Mouse (Mus musculus) CH12.LX (cell line): ENCODE measurements around the gene Plcb1. TPM values are rescaled to one million over a fixed set of nuclear protein-coding genes. Genes with fewer than 3 reads are reported as not detected.

Experiments
- DNase-seq: peaks from one replicate; pipeline ENCODE4 v3.0.0-alpha.2; 2013; ENCODE audit errors: extremely low read depth
- H3K27ac ChIP-seq: 2 replicates; pipeline ENCODE4 v1.5.1; 2012; ENCODE audit warnings: low read depth, mild to moderate bottlenecking, control low read depth, moderate library complexity; ENCODE audit not compliant: insufficient read depth
- H3K27me3 ChIP-seq: replicated peaks from 2 replicates; pipeline ENCODE3; 2012; ENCODE audit warnings: inconsistent platforms
- H3K36me3 ChIP-seq, 2 experiments: replicated peaks in 1 of 2; 2 replicates each; pipeline versions ENCODE3 to v1.6.1; 2012; ENCODE audit warnings: inconsistent platforms in 1 of 2, low read length in 1 of 2, mild to moderate bottlenecking in 1 of 2, mixed read lengths in 1 of 2, moderate library complexity in 1 of 2; ENCODE audit not compliant: control insufficient read depth in 1 of 2, insufficient read depth in 1 of 2
- H3K4me1 ChIP-seq, 2 experiments: 2 replicates each; pipeline ENCODE4 v1.6.1; 2012; ENCODE audit warnings: inconsistent platforms in 1 of 2, moderate library complexity in 1 of 2; ENCODE audit not compliant: insufficient read depth in 2 of 2, control insufficient read depth in 1 of 2
- H3K4me2 ChIP-seq: 2 replicates; pipeline ENCODE4 v1.6.1; 2012; ENCODE audit warnings: low read depth, mild to moderate bottlenecking, control low read depth; ENCODE audit not compliant: poor library complexity, insufficient read depth, severe bottlenecking
- H3K4me3 ChIP-seq, 3 experiments: fragments of 150-350 bp in 1 of 3; sonication (generic) in 1 of 3; replicated peaks in 1 of 3; 2 replicates each; pipeline versions ENCODE3 to v1.5.1; 2011 to 2012; ENCODE audit warnings: low read depth in 2 of 3, low read length in 2 of 3, mild to moderate bottlenecking in 2 of 3, moderate library complexity in 2 of 3, control low read depth in 1 of 3, improper control_type of control experiment in 1 of 3, inconsistent platforms in 1 of 3, mixed read lengths in 1 of 3; ENCODE audit not compliant: poor library complexity in 1 of 3
- H3K79me2 ChIP-seq: replicated peaks from 2 replicates; pipeline ENCODE4 v1.6.1; 2012; ENCODE audit warnings: mild to moderate bottlenecking, moderate library complexity; ENCODE audit not compliant: control insufficient read depth, poor library complexity, insufficient read depth, severe bottlenecking; ENCODE audit errors: extremely low read depth
- H3K9ac ChIP-seq: 2 replicates; pipeline ENCODE4 v1.6.1; 2012; ENCODE audit warnings: low read depth, mild to moderate bottlenecking, control low read depth, moderate library complexity; ENCODE audit not compliant: insufficient read depth
- H3K9me3 ChIP-seq: replicated peaks from 2 replicates; pipeline ENCODE3; 2012; ENCODE audit warnings: low read length, inconsistent platforms, mixed read lengths
- BHLHE40 ChIP-seq: IDR thresholded peaks from 2 replicates; pipeline ENCODE4 v1.6.1; 2011; ENCODE audit warnings: mild to moderate bottlenecking, low read depth, low read length, improper control_type of control experiment
- CHD1 ChIP-seq: IDR thresholded peaks from 2 replicates; pipeline ENCODE4 v1.6.1; 2012; ENCODE audit warnings: low read depth, low read length, improper control_type of control experiment, inconsistent platforms
- CHD2 ChIP-seq: IDR thresholded peaks from 2 replicates; pipeline ENCODE4 v1.6.1; 2011; ENCODE audit warnings: low read length, improper control_type of control experiment
- CTCF ChIP-seq, 2 experiments: IDR thresholded peaks in 1 of 2; conservative IDR thresholded peaks in 1 of 2; 2 replicates each; pipeline ENCODE4 v1.5.1; 2011 to 2012; ENCODE audit warnings: low read depth in 2 of 2, low read length in 2 of 2, improper control_type of control experiment in 1 of 2, inconsistent platforms in 1 of 2, mild to moderate bottlenecking in 1 of 2, moderate library complexity in 1 of 2
- ELF1 ChIP-seq: IDR thresholded peaks from 2 replicates; pipeline ENCODE4 v1.6.1; 2014; ENCODE audit warnings: low read depth, mild to moderate bottlenecking, inconsistent platforms, low read length, improper control_type of control experiment
- GABPA ChIP-seq: IDR thresholded peaks from 2 replicates; pipeline ENCODE4 v1.6.1; 2012; ENCODE audit warnings: low read depth, low read length, improper control_type of control experiment, inconsistent platforms; ENCODE audit not compliant: insufficient replicate concordance
- MEF2A ChIP-seq: IDR thresholded peaks from 2 replicates; pipeline ENCODE4 v1.6.1; 2014; ENCODE audit warnings: low read depth, mild to moderate bottlenecking, inconsistent platforms, low read length, improper control_type of control experiment, borderline replicate concordance
- MXI1 ChIP-seq: IDR thresholded peaks from 2 replicates; pipeline ENCODE4 v1.6.1; 2011; ENCODE audit warnings: mild to moderate bottlenecking, low read depth, low read length, improper control_type of control experiment
- MYC ChIP-seq: IDR thresholded peaks from 2 replicates; pipeline ENCODE4 v1.6.1; 2011; ENCODE audit warnings: low read depth, mild to moderate bottlenecking, improper control_type of control experiment, low read length
- NRF1 ChIP-seq: IDR thresholded peaks from 2 replicates; pipeline ENCODE4 v1.6.1; 2014; ENCODE audit warnings: low read depth, mild to moderate bottlenecking, inconsistent platforms, low read length, improper control_type of control experiment, moderate library complexity
- POLR2A ChIP-seq: IDR thresholded peaks from 2 replicates; pipeline ENCODE4 v1.6.1; 2011; ENCODE audit warnings: low read depth, mild to moderate bottlenecking, improper control_type of control experiment, low read length
- POLR2AphosphoS2 ChIP-seq: IDR thresholded peaks from 2 replicates; pipeline ENCODE4 v1.6.1; 2011; ENCODE audit warnings: low read depth, low read length, improper control_type of control experiment
- RAD21 ChIP-seq: IDR thresholded peaks from 2 replicates; pipeline ENCODE4 v1.6.1; 2011; ENCODE audit warnings: low read depth, mild to moderate bottlenecking, low read length, improper control_type of control experiment, moderate library complexity
- RCOR1 ChIP-seq: conservative IDR thresholded peaks from 2 replicates; pipeline ENCODE4 v1.6.1; 2012; ENCODE audit warnings: low read depth, mild to moderate bottlenecking, inconsistent platforms, low read length, improper control_type of control experiment
- SIN3A ChIP-seq: IDR thresholded peaks from 2 replicates; pipeline ENCODE4 v1.6.1; 2012; ENCODE audit warnings: low read length, improper control_type of control experiment, inconsistent platforms
- SMC3 ChIP-seq: IDR thresholded peaks from 2 replicates; pipeline ENCODE4 v1.6.1; 2011; ENCODE audit warnings: low read depth, low read length, improper control_type of control experiment
- TCF12 ChIP-seq: IDR thresholded peaks from 2 replicates; pipeline ENCODE4 v1.6.1; 2014; ENCODE audit warnings: low read depth, mild to moderate bottlenecking, inconsistent platforms, low read length, improper control_type of control experiment
- UBTF ChIP-seq: IDR thresholded peaks from 2 replicates; pipeline ENCODE4 v1.6.1; 2012; ENCODE audit warnings: low read depth, mild to moderate bottlenecking, inconsistent platforms, low read length, improper control_type of control experiment, moderate library complexity
- USF2 ChIP-seq: conservative IDR thresholded peaks from 2 replicates; pipeline ENCODE4 v1.6.1; 2011; ENCODE audit warnings: low read depth, low read length, improper control_type of control experiment
- ZC3H11A ChIP-seq: IDR thresholded peaks from 2 replicates; pipeline ENCODE4 v1.6.1; 2012; ENCODE audit warnings: low read depth, mild to moderate bottlenecking, inconsistent platforms, low read length, improper control_type of control experiment
- ZMIZ1 ChIP-seq: IDR thresholded peaks from 2 replicates; pipeline ENCODE4 v1.6.1; 2012; ENCODE audit warnings: low read depth, mild to moderate bottlenecking, inconsistent platforms, low read length, improper control_type of control experiment
- dilution Hi-C: fragments of 300-500 bp; cut with MboI; formaldehyde crosslinking; loops from 2 replicates; pipeline ENCODE4 v1.14.3; 2020; ENCODE audit warnings: low sequenced_read_pairs; ENCODE audit not compliant: extremely low pct_unique_long_range_greater_than_20kb, extremely low pct_ligation_motif_present
- in situ Hi-C: fragments of 300-500 bp; cut with MboI; formaldehyde crosslinking; loops from 3 replicates; pipeline ENCODE4 v1.14.3; 2019; ENCODE audit warnings: low sequenced_read_pairs, low pct_ligation_motif_present, low pct_unique_long_range_greater_than_20kb, mixed read lengths
- polyA plus RNA-seq: library from polyadenylated mRNA; unstranded; fragments of >175 nt; gene quantifications from 2 replicates; pipeline ENCODE4 v1.2.1, GENCODE M21; 2012; ENCODE audit warnings: low read depth; ENCODE audit not compliant: insufficient read length
- total RNA-seq, 2 experiments: library from RNA; depleted of rRNA; stranded (reverse); fragments of 300-350 nt in 1 of 2; fragments of >200 nt in 1 of 2; gene quantifications; 2 replicates each; pipeline ENCODE4 v1.2.3; 2012 to 2014

The Plcb1 gene
- total and polyA plus RNA-seq, 3 experiments = not detected

- Histone ChIP-seq H3K4me1 (no peaks in the 10 kb centered on the region), H3K4me2 (no peak overlapping the region), H3K36me3 (no peaks in the 10 kb centered on the region), H3K79me2 (no peaks in the 10 kb centered on the region), H3K9ac (no peak overlapping the region), H3K27me3 (no peaks in the 10 kb centered on the region), H3K4me3 (no peak overlapping the region), H3K9me3 (peaks cover 58% of the 10 kb centered on the region), H3K27ac (no peak overlapping the region)
- TF ChIP-seq BHLHE40 (no peak), SIN3A (no peak), MEF2A (no peak), RAD21 (no peak), MXI1 (no peak), CHD2 (no peak), ZMIZ1 (no peak), USF2 (no peak), ZC3H11A (no peak), CHD1 (no peak), GABPA (no peak)
- DNase-seq = no peak
- in situ Hi-C loops = no loop called here
- dilution Hi-C loops = no loop called here
Observed at GRCm38 (mm10) chr2:135051540-135052288, 265.8 kb downstream of the Plcb1 start.

GRCm38 (mm10) chr2:135053391-135053790, 267.5 kb downstream of the Plcb1 start:
- Histone ChIP-seq H3K27me3 (no peaks in the 10 kb centered on the region), H3K4me3 (no peak overlapping the region), H3K4me1 (no peaks in the 10 kb centered on the region), H3K4me2 (no peak overlapping the region), H3K27ac (no peak overlapping the region), H3K9ac (no peak overlapping the region), H3K79me2 (no peaks in the 10 kb centered on the region), H3K36me3 (no peaks in the 10 kb centered on the region), H3K9me3 (peaks cover 50% of the 10 kb centered on the region)
- no peak for TF ChIP-seq POLR2AphosphoS2
- no peak for TF ChIP-seq RCOR1
- TF ChIP-seq ZC3H11A = no peak
- no peak for TF ChIP-seq SIN3A
- TF ChIP-seq ZMIZ1 = no peak
- TF ChIP-seq UBTF = no peak
- no peak for TF ChIP-seq SMC3
- TF ChIP-seq TCF12 = no peak
- no peak for TF ChIP-seq MYC
- no peak for TF ChIP-seq NRF1
- TF ChIP-seq MXI1 = no peak
- no peak for TF ChIP-seq RAD21
- no peak for TF ChIP-seq ELF1
- no peak for TF ChIP-seq CTCF (conservative IDR thresholded peaks at IDR 0.05 in 1 of 2, IDR thresholded peaks at IDR 0.05 in 1 of 2; ENCODE audit: low read depth in 2 of 2, low read length in 2 of 2)
- no peak for TF ChIP-seq POLR2A
- no peak for TF ChIP-seq BHLHE40
- DNase-seq = no peak
- in situ Hi-C loops = no loop called here
- dilution Hi-C loops = no loop called here
